Mouse (Mus musculus) liver, embryonic 11.5 days (tissue): ENCODE data around the gene Col4a4. TPM values are rescaled to one million over a fixed set of nuclear protein-coding genes. Genes with fewer than 3 reads are reported as not detected.

Experiments
- polyA plus RNA-seq: library from polyadenylated mRNA; unstranded; fragments of >200 nt; fragmentation: Nextera tagmentation; extraction: Ambion mirVana; gene quantifications from 2 replicates; pipeline ENCODE4 v1.2.1, GENCODE M21; 2014

Gene Col4a4
- polyA plus RNA-seq, 1 experiment from 2014 or later: 0.15 TPM

Other genes starting within 250 kb of the Col4a4 start
- gene Col4a3, start 72 bp upstream of the Col4a4 start, polyA plus RNA-seq: 0.14 and 0.22 TPM in 2 replicates
- gene Mff, start 138.0 kb upstream of the Col4a4 start, polyA plus RNA-seq: 273 and 281 TPM in 2 replicates
- gene Tm4sf20, start 181.6 kb upstream of the Col4a4 start, polyA plus RNA-seq: 0.12 TPM in 1 of 2 replicates, not detected in the other
- gene Gm47791, start 184.4 kb upstream of the Col4a4 start, polyA plus RNA-seq: not detected in 2 replicates